Mouse (Mus musculus): ENCODE results near the gene Baz2b. TPM values are rescaled to one million over a fixed set of nuclear protein-coding genes. Genes with fewer than 3 reads are reported as not detected.

The Baz2b gene
- polyA plus RNA-seq, 1 experiment from 2014 or later: 55.1 TPM

DNA sequence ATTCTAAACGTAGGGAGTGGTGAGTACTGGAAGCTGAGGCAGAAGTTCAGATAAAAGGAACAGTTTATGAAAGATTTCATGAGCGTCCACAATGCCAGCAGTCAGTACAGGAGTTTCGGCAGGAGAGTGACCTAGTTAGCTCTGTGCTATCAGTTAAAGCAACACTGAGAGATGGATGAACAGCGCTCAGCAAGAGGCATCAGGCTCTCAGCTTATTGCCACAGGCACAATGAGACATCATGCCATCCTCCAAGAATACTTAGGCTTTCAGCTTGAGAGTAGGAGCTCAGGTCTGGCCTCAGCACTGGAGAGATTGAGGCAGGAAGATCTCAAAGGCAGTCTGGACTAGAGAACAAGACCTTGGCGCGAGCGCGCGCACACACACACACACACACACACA, 160.3 kb downstream of the Baz2b start:
- H3K9me3 ChIP-seq: no peaks in the 10 kb centered on the region
- H3K27ac ChIP-seq: no peak overlapping the region
- H3K4me1 ChIP-seq: peaks cover 34% of the 10 kb centered on the region
- DNase-seq (ENCODE audit: low spot score): no peak
- whole genome bisulfite sequencing: 89% methylated on average over 9 of the region's 9 CpGs
- no peaks in the 10 kb centered on the region for H3K27me3 ChIP-seq (ENCODE audit: insufficient read depth, poor library complexity, severe bottlenecking)
- peaks cover 5% of the 10 kb centered on the region; the same call in 1 of the 2 replicates for H3K36me3 ChIP-seq
- H3K4me3 ChIP-seq: no peak overlapping the region

- Histone ChIP-seq H3K4me3 (no peak overlapping the region), H3K27me3 (ENCODE audit: insufficient read depth, poor library complexity, severe bottlenecking) (no peaks in the 10 kb centered on the region), H3K4me1 (peaks cover 16% of the 10 kb centered on the region; the same call in 1 of the 2 replicates), H3K27ac (no peak overlapping the region), H3K36me3 (peaks cover 5% of the 10 kb centered on the region; the same call in 1 of the 2 replicates), H3K9me3 (no peaks in the 10 kb centered on the region)
- no peak for DNase-seq (ENCODE audit: low spot score)
- 41% methylated on average over 1 of the region's 1 CpGs for WGBS
Observed at GRCm38 (mm10) chr2:60045995-60046394, 163.6 kb downstream of the Baz2b start.

DNA sequence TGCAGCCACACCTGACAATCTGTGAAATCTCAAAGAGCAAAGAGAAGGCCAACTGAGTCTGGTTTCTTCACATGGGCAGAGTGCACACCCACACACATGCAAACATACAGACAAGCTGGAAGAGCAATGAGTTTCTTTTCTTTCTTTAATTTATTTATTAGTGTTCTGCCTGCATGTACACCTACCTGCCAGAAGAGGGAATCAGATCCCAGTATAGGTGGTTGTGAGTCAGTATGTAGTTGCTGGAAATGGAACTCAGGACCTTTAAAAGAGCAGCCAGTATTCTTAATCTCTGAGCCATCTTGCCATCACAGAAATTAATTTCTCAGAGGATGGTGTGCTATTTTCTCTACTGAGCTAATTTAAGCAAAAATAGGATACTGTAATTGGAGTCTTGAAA, 164.7 kb downstream of the Baz2b start:
- no peak for DNase-seq (ENCODE audit: low spot score)
- Histone ChIP-seq H3K36me3 (peaks cover 5% of the 10 kb centered on the region; the same call in 1 of the 2 replicates), H3K4me1 (peaks cover 14% of the 10 kb centered on the region; the same call in 1 of the 2 replicates), H3K27me3 (ENCODE audit: insufficient read depth, poor library complexity, severe bottlenecking) (no peaks in the 10 kb centered on the region), H3K4me3 (no peak overlapping the region), H3K9me3 (no peaks in the 10 kb centered on the region), H3K27ac (no peak overlapping the region)

DNA sequence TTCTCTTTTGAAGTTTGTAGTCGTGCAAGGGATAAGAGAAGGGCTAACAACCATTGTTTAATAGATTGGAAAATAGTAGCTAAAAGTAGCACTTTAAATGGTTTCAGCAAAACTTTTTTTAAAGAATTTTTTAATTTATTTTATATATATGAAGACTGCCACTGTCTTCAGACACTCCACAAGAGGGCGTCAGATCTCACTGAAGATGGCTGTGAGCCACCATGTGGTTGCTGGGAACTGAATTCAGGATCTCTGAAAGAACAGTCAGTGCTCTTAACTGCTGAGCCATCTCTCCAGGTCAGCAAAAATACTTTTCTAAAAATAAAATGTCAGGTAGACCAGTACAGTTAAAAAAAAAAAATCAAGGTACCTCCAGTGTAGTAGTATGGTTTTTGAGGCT, 165.1 kb downstream of the Baz2b start:
- H3K4me1 ChIP-seq: peaks cover 14% of the 10 kb centered on the region; the same call in 1 of the 2 replicates
- H3K27me3 ChIP-seq (ENCODE audit: insufficient read depth, poor library complexity, severe bottlenecking): no peaks in the 10 kb centered on the region
- WGBS: 68% methylated on average over 2 of the region's 2 CpGs
- H3K27ac ChIP-seq: no peak overlapping the region
- no peak overlapping the region for H3K4me3 ChIP-seq
- no peak for DNase-seq (ENCODE audit: low spot score)
- peaks cover 5% of the 10 kb centered on the region; the same call in 1 of the 2 replicates for H3K36me3 ChIP-seq
- H3K9me3 ChIP-seq: no peaks in the 10 kb centered on the region

- no peaks in the 10 kb centered on the region for H3K27me3 ChIP-seq (ENCODE audit: insufficient read depth, poor library complexity, severe bottlenecking)
- no peak overlapping the region for H3K27ac ChIP-seq
- no peaks in the 10 kb centered on the region for H3K9me3 ChIP-seq
- H3K4me1 ChIP-seq: peaks cover 15% of the 10 kb centered on the region; the same call in 1 of the 2 replicates
- DNase-seq (ENCODE audit: low spot score): no peak
- H3K4me3 ChIP-seq: no peak overlapping the region
- peaks cover 3% of the 10 kb centered on the region; the same call in 1 of the 2 replicates for H3K36me3 ChIP-seq
- 77% methylated on average over 12 of the region's 12 CpGs for WGBS
Observed at GRCm38 (mm10) chr2:60042699-60043098, 166.9 kb downstream of the Baz2b start.

GRCm38 (mm10) chr2:60041485-60042274, 168.0 kb downstream of the Baz2b start:
- Histone ChIP-seq H3K36me3 (peaks cover 3% of the 10 kb centered on the region; the same call in 1 of the 2 replicates), H3K4me3 (no peak overlapping the region), H3K9me3 (no peaks in the 10 kb centered on the region), H3K4me1 (peaks cover 12% of the 10 kb centered on the region; the same call in 1 of the 2 replicates), H3K27me3 (ENCODE audit: insufficient read depth, poor library complexity, severe bottlenecking) (no peaks in the 10 kb centered on the region), H3K27ac (no peak overlapping the region)
- DNase-seq (ENCODE audit: low spot score): no peak
- 89% methylated on average over 4 of the region's 4 CpGs for WGBS

GRCm38 (mm10) chr2:60040162-60040561, 169.5 kb downstream of the Baz2b start:
- no peaks in the 10 kb centered on the region for H3K27me3 ChIP-seq (ENCODE audit: insufficient read depth, poor library complexity, severe bottlenecking)
- 90% methylated on average over 3 of the region's 3 CpGs for WGBS
- no peak overlapping the region for H3K4me3 ChIP-seq
- no peak overlapping the region for H3K27ac ChIP-seq
- no peaks in the 10 kb centered on the region for H3K9me3 ChIP-seq
- no peak for DNase-seq (ENCODE audit: low spot score)
- H3K36me3 ChIP-seq: peaks cover 3% of the 10 kb centered on the region; the same call in 1 of the 2 replicates
- H3K4me1 ChIP-seq: peaks cover 7% of the 10 kb centered on the region; the same call in 1 of the 2 replicates

DNA sequence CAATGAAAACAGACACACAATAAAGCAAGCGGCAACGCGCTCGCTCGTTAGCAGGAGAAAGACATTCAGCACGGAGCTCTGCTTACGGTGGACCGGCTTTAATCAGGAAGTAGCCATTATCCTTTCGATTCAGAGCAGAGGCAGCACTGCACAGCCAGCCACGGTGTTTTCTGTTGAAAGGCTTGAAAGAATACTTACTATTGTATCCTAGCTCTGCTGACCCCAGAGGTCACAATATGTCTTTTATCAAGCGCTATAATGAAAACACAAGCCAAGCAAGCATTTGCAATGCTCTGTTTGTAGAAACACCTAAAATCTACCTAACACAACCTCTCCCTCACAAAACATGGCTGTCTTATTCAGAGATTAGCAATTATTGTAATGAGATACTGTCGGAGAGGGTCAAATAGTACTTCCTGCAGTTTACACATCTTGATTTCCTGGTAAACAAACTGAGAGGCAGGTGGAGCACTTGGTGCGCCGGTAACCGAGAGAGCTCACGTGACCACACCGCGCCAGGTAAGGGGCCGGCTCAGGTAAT, 172.6 kb downstream of the Baz2b start:
- Histone ChIP-seq H3K9me3 (no peaks in the 10 kb centered on the region), H3K4me3 (peak overlapping the region; percentile 54), H3K27me3 (ENCODE audit: insufficient read depth, poor library complexity, severe bottlenecking) (no peaks in the 10 kb centered on the region), H3K27ac (peak overlapping the region; percentile 81), H3K36me3 (no peaks in the 10 kb centered on the region), H3K4me1 (peaks cover 7% of the 10 kb centered on the region; the same call in 1 of the 2 replicates)
- DNase-seq (ENCODE audit: low spot score): no peak
- WGBS: 22% methylated on average over 19 of the region's 19 CpGs

DNA sequence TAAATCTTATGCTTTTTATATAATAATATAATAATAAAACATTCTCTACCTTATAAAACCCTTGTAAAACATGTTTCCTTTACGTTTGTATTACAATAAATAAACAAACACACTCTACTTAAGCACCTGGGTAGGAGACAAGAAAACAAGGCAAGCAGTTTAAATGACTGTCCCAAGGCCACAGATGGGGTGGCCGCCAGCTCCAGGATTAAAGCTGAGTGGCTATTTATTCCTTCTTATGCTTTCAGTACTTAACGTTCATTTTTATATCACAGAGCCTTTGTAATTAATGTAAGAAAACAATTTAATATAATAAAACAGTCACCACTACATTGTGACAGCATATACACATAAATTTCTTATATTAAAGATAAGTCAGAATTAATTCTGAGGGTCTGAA, 173.3 kb downstream of the Baz2b start:
- H3K36me3 ChIP-seq: no peaks in the 10 kb centered on the region
- H3K27me3 ChIP-seq (ENCODE audit: insufficient read depth, poor library complexity, severe bottlenecking): no peaks in the 10 kb centered on the region
- peaks cover 7% of the 10 kb centered on the region; the same call in 1 of the 2 replicates for H3K4me1 ChIP-seq
- DNase-seq (ENCODE audit: low spot score): no peak
- H3K27ac ChIP-seq: no peak overlapping the region
- no peaks in the 10 kb centered on the region for H3K9me3 ChIP-seq
- WGBS: 76% methylated on average over 3 of the region's 3 CpGs
- no peak overlapping the region for H3K4me3 ChIP-seq

- Histone ChIP-seq H3K27ac (no peak overlapping the region), H3K27me3 (ENCODE audit: insufficient read depth, poor library complexity, severe bottlenecking) (no peaks in the 10 kb centered on the region), H3K9me3 (no peaks in the 10 kb centered on the region), H3K4me3 (no peak overlapping the region), H3K4me1 (no peaks in the 10 kb centered on the region; the same call in 1 of the 2 replicates), H3K36me3 (peaks cover 4% of the 10 kb centered on the region; the same call in 1 of the 2 replicates)
- DNase-seq (ENCODE audit: low spot score): no peak
- WGBS: 92% methylated on average over 3 of the region's 3 CpGs
Observed at GRCm38 (mm10) chr2:60030991-60031390, 178.6 kb downstream of the Baz2b start.

- peaks cover 4% of the 10 kb centered on the region; the same call in 1 of the 2 replicates for H3K36me3 ChIP-seq
- H3K4me1 ChIP-seq: no peaks in the 10 kb centered on the region; the same call in 1 of the 2 replicates
- DNase-seq (ENCODE audit: low spot score): no peak
- no peak overlapping the region for H3K27ac ChIP-seq
- H3K4me3 ChIP-seq: no peak overlapping the region
- no peaks in the 10 kb centered on the region for H3K9me3 ChIP-seq
- H3K27me3 ChIP-seq (ENCODE audit: insufficient read depth, poor library complexity, severe bottlenecking): no peaks in the 10 kb centered on the region
- 93% methylated on average over 5 of the region's 5 CpGs for WGBS
Observed at GRCm38 (mm10) chr2:60029020-60029419, 180.6 kb downstream of the Baz2b start.

- Histone ChIP-seq H3K4me3 (no peak overlapping the region), H3K27ac (no peak overlapping the region), H3K36me3 (peaks cover 4% of the 10 kb centered on the region; the same call in 1 of the 2 replicates), H3K9me3 (no peaks in the 10 kb centered on the region), H3K27me3 (ENCODE audit: insufficient read depth, poor library complexity, severe bottlenecking) (no peaks in the 10 kb centered on the region), H3K4me1 (no peaks in the 10 kb centered on the region; the same call in 1 of the 2 replicates)
- no peak for DNase-seq (ENCODE audit: low spot score)
- WGBS: 90% methylated on average over 5 of the region's 5 CpGs
Observed at GRCm38 (mm10) chr2:60027166-60027565, 182.5 kb downstream of the Baz2b start.

- Histone ChIP-seq H3K27ac (no peak overlapping the region), H3K27me3 (ENCODE audit: insufficient read depth, poor library complexity, severe bottlenecking) (no peaks in the 10 kb centered on the region), H3K4me1 (no peaks in the 10 kb centered on the region; the same call in 1 of the 2 replicates), H3K9me3 (no peaks in the 10 kb centered on the region), H3K4me3 (no peak overlapping the region), H3K36me3 (peaks cover 4% of the 10 kb centered on the region; the same call in 1 of the 2 replicates)
- WGBS: 69% methylated on average over 6 of the region's 6 CpGs
- no peak for DNase-seq (ENCODE audit: low spot score)
Observed at GRCm38 (mm10) chr2:60026554-60026953, 183.1 kb downstream of the Baz2b start.

Measured in heart, embryonic 10.5 days (tissue).